Mouse (Mus musculus) ES-Bruce4 (cell line): ENCODE results near the gene Gm45208. TPM values are rescaled to one million over a fixed set of nuclear protein-coding genes. Genes with fewer than 3 reads are reported as not detected.

Experiments used
- H3K27ac ChIP-seq: 2 replicates; pipeline ENCODE4 v1.5.1; 2012; ENCODE audit warnings: low read length, inconsistent platforms; ENCODE audit not compliant: insufficient read depth
- H3K27me3 ChIP-seq: 2 replicates; pipeline ENCODE4 v1.6.1; 2012; ENCODE audit warnings: mild to moderate bottlenecking, low read length, inconsistent platforms; ENCODE audit not compliant: control insufficient read depth, poor library complexity, insufficient read depth, severe bottlenecking
- H3K36me3 ChIP-seq: 2 replicates; pipeline ENCODE4 v1.6.1; 2012; ENCODE audit warnings: inconsistent platforms, mild to moderate bottlenecking, low read length, moderate library complexity; ENCODE audit not compliant: control insufficient read depth, poor library complexity, insufficient read depth, severe bottlenecking
- H3K4me1 ChIP-seq: one replicate; pipeline ENCODE4 v1.8.1; 2011; ENCODE audit warnings: low read length; ENCODE audit not compliant: control insufficient read depth, insufficient read depth
- H3K4me3 ChIP-seq: 2 replicates; pipeline ENCODE4 v1.5.1; 2011; ENCODE audit warnings: low read depth, mild to moderate bottlenecking, low read length
- H3K9ac ChIP-seq: 2 replicates; pipeline ENCODE4 v1.6.1; 2012; ENCODE audit warnings: low read depth, mild to moderate bottlenecking, inconsistent platforms; ENCODE audit not compliant: poor library complexity, severe bottlenecking
- H3K9me3 ChIP-seq: replicated peaks from 2 replicates; pipeline ENCODE4 v1.6.1; 2012; ENCODE audit warnings: mild to moderate bottlenecking, low read length, inconsistent platforms; ENCODE audit not compliant: control insufficient read depth, poor library complexity, insufficient read depth, severe bottlenecking
- CTCF ChIP-seq: IDR thresholded peaks from one replicate; pipeline ENCODE4 v1.8.1; 2011; ENCODE audit warnings: low read depth, low read length
- EP300 ChIP-seq: IDR thresholded peaks from 2 replicates; pipeline ENCODE4 v1.6.1; 2011; ENCODE audit warnings: low read depth, low read length; ENCODE audit not compliant: insufficient read depth
- POLR2A ChIP-seq: IDR thresholded peaks from one replicate; pipeline ENCODE4 v1.8.1; 2011; ENCODE audit warnings: low read length; ENCODE audit not compliant: insufficient read depth
- polyA plus RNA-seq: library from polyadenylated mRNA; stranded (reverse); fragments of >200 nt; gene quantifications from 2 replicates; pipeline ENCODE4 v1.2.4, GENCODE M21; 2011; ENCODE audit warnings: low read depth; ENCODE audit not compliant: missing spikeins, insufficient read depth, insufficient read length

Gene Gm45208
- polyA plus RNA-seq, result not detected in 2 replicates

DNA sequence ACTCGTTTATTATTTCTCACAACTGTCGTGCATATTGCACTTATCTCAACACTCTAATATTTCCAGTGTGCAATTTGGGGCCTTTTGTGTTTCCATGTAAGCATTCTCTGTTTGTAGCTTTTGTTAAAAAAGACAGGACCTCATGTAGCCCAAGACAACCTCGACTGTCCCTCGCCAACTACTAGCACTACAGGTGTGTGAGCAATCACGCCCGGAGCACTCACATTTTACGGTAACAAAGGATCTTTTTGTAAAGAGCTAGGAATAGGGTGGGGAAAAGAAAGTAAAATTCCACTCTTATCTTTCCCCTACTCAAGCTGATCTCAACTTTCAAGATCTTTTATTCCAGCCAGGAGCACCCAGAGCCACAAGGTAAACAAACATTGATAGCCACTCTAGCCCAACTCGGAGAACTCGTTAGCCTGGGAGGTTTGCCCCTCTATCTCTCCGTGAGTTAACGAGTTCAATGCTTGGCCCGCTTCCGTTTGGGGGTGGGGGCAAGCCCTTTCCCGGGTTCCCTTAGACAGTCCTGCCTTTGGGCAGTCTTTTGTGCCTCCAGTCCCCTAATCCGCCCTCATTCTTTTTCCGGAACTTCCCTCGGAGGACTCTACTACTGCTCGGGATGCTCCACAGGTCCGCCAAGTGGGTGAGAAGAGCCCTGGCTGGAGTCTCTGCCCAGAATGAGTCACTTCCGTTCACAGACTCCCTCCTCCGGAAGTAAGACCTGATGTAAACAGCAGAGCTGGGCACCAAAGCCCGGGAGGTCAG, at the start of gene Gm45208:
TSS of gene Gm45208 (plus strand) at position 732 of the 768 bp plus-strand sequence.
- H3K9me3 ChIP-seq, result no peaks in the 10 kb centered on the region
- H3K36me3 ChIP-seq, result no peaks in the 10 kb centered on the region; the same call in 1 of the 2 replicates
- no peaks in the 10 kb centered on the region for H3K27me3 ChIP-seq
- H3K9ac ChIP-seq, result peak within 1 kb of the TSS; percentile 85
- TF ChIP-seq CTCF, result no peak
- TF ChIP-seq POLR2A, result no peak
- no peak for TF ChIP-seq EP300
- H3K4me1 ChIP-seq, result no peaks in the 10 kb centered on the region
- H3K27ac ChIP-seq, result peak within 1 kb of the TSS; percentile 98
- H3K4me3 ChIP-seq, result peak within 1 kb of the TSS; percentile 100

DNA sequence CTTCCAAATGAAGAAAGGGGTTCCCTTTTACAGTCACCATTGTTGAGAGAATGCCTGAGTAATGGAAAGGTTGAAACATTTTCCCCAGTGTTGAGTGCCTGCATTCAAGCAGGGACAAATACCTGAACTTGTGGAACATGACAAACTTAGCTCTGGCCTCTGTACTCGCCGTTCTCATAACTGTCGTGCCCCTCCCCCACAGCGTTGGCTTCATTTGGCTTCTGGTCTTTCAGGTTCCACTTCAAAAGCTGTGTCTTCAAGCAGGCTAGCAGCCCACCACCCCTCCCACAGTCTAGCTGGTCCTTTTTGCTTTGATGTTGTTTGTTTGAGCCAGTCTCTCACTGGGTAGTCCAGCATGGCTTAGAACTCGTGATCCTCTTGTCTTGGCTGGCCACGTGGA, 49.3 kb upstream of the Gm45208 start:
- Histone ChIP-seq H3K27me3 (no peaks in the 10 kb centered on the region), H3K4me1 (no peaks in the 10 kb centered on the region), H3K36me3 (peaks cover 6% of the 10 kb centered on the region; the same call in 1 of the 2 replicates), H3K9ac (no peak overlapping the region), H3K27ac (no peak overlapping the region), H3K9me3 (no peaks in the 10 kb centered on the region), H3K4me3 (no peak overlapping the region)
- TF ChIP-seq EP300, result no peak
- TF ChIP-seq CTCF, result no peak
- no peak for TF ChIP-seq POLR2A

DNA sequence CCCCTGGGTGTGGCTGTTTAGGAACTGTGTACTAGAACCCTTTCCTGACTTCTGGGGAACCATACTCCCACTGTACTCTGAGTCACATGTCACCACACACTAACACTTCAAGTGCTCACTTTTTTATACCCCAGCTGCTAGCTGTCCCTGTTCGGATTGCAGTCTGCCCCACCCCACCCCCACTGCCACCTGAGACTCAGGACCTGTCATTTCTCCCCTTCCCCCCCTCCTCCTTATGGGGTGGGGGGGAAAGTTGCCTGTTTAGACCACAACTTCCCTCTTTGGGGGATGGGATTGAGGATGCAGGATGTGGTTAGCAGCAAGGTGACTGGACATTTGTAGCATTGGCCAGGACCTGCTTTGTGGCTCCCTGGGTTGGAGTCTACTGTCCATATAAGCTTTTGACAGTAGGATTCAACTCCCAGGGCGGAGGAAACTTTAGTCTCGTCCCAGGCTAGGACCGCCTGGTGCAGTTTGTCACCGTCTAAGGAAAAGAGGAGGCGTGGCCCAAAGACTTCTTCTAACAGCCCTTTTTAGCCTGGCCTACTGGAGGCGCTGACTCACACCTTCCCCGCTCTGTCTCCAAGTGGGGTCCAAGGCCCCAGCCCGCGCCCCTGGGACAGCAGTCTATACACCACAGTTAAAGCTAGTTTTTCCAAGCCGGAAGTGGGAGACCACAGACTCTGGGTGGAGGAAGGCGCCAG, 48.3 kb upstream of the Gm45208 start:
- peak overlapping the region; percentile 87 for H3K9ac ChIP-seq

DNA sequence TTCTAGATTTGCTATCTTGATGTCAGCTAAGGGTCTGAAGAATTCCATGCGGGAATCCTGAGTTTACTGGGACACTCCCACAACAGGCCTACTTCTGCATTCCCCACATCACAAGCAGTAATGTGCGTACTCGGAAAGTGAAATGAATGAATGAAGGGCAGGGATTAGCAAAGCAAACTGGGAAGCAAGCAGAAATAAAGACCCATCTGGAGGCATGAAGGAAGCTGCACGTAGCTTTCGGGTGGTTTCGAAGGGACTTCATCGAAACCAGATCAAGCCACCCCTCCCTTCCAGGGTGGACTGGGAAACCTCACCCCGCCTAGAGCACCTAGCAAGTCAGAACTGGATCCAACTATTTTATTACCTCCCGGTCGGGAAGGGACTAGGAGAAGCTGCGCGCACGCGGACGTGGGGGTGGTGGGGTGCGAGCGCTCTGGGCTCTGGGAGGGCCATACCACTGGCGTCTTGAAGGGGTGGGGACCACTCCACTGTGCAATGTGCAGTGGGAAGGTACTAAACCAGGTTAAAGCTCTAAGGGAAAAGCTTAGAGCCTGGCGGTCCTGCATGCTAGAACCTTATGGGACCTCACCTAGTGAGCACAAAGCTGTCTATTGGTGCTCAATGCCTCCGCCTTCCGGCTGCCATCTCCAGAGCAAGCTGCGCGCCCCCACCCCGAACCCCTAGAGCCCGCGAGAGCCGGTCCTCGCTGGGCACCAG, 47.6 kb upstream of the Gm45208 start:
- Histone ChIP-seq H3K27ac (peak overlapping the region; percentile 85), H3K4me3 (peak overlapping the region; percentile 74), H3K4me1 (no peaks in the 10 kb centered on the region), H3K27me3 (no peaks in the 10 kb centered on the region), H3K36me3 (no peaks in the 10 kb centered on the region), H3K9me3 (no peaks in the 10 kb centered on the region), H3K9ac (peak overlapping the region; percentile 87)
- TF ChIP-seq CTCF (no peak), EP300 (no peak), POLR2A (no peak)

More for the DNA sequence above, 48.3 kb upstream of the Gm45208 start:
- Histone ChIP-seq H3K4me3 (peak overlapping the region; percentile 74), H3K36me3 (peaks cover 4% of the 10 kb centered on the region; the same call in 1 of the 2 replicates), H3K27ac (peak overlapping the region; percentile 85), H3K27me3 (no peaks in the 10 kb centered on the region), H3K9me3 (no peaks in the 10 kb centered on the region), H3K4me1 (no peaks in the 10 kb centered on the region)
- TF ChIP-seq POLR2A (no peak), EP300 (no peak), CTCF (no peak)

DNA sequence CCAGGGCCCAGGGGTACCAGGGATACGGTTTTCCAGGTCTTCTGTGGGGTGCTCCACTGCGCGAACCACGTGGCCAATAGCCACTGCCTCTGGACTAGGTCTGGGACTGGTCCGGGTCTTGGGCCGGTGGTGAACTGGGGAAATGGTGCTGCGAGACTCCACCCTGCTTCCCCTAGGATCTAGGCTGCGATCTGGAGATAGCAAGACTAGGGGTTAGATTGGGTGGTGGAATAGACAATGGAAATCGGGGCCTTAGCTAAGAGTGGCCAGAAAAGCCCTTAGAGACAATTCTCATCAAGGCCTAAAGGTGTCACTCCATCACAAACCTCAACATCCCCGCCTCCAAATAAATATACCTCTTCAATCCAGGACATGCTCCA, 47.1 kb upstream of the Gm45208 start:
- peak overlapping the region; percentile 87 for H3K9ac ChIP-seq
- no peaks in the 10 kb centered on the region for H3K4me1 ChIP-seq
- peak overlapping the region; percentile 74 for H3K4me3 ChIP-seq
- no peak for TF ChIP-seq EP300
- no peak for TF ChIP-seq POLR2A
- no peak for TF ChIP-seq CTCF
- H3K27me3 ChIP-seq, result no peaks in the 10 kb centered on the region
- H3K36me3 ChIP-seq, result no peaks in the 10 kb centered on the region
- H3K27ac ChIP-seq, result peak overlapping the region; percentile 85
- no peaks in the 10 kb centered on the region for H3K9me3 ChIP-seq
